Mouse (Mus musculus): ENCODE measurements around the gene Unc5c. TPM values are rescaled to one million over a fixed set of nuclear protein-coding genes. Genes with fewer than 3 reads are reported as not detected.

Unc5c gene
- not detected in 2 replicates for total RNA-seq (2015)
- not detected in 2 replicates for total RNA-seq (2017)

GRCm38 (mm10) chr3:141465104-141465705 is at the start of gene Unc5c:
Unc5c (plus strand) TSS chr3:141465216.
- peak; percentile 56 for ATAC-seq (replicated peaks; ENCODE audit: poor library complexity)

GRCm38 (mm10) chr3:141457475-141457874 is 7.5 kb upstream of the Unc5c start:
- ATAC-seq (replicated peaks; ENCODE audit: poor library complexity) = peak; percentile 70

GRCm38 (mm10) chr3:141462482-141462881 is 2.5 kb upstream of the Unc5c start:
- no peak for ATAC-seq (replicated peaks; ENCODE audit: poor library complexity)

DNA sequence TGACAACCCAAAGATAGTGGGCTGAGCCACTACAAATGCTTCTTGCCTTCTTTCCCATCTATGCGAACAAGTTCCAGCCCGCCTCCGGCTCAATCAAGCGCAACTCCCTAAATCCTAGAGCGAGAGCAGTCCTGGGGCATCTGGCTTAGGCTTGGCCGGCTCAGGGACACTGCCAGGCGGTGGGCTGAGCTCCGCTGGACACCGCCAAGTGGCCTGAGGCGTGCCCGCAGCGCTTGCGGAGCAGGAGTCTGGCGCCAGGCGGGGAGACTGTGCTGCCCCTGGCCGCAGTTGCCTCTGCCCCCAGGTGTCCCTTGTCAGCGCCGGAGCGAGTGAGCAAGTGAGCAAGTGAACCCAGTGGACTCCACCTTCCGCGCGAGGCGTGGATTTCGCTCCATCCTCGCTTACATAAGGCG is 319 bp upstream of the Unc5c start:
- no peak for ATAC-seq (replicated peaks; ENCODE audit: poor library complexity)

DNA sequence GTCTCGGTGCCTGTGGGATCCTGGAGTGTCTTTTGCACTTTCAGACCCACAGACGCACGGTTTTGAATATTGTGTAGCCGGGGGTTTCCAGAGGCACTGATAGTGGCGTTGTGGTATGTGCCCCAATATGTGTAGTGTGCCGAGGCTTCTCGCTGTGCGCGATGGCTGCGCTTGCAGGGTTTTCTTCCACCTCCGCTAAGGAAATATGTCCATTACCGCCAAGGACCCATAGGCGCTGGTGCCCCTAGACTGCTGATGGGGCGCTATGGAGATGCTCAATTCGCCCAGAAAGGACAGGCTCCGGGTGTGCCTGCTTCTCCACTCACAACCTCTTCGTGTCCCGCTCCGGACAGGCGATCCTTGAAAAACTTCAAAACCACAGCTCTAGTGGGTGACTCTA is 1.0 kb downstream of the Unc5c start:
- ATAC-seq (replicated peaks; ENCODE audit: poor library complexity) = peak; percentile 53

- no peak for ATAC-seq (replicated peaks; ENCODE audit: poor library complexity)
These were observed 1.8 kb downstream of the Unc5c start for GRCm38 (mm10) chr3:141466727-141467335.

GRCm38 (mm10) chr3:141469338-141469737 is 4.3 kb downstream of the Unc5c start:
- ATAC-seq (replicated peaks; ENCODE audit: poor library complexity) = no peak

GRCm38 (mm10) chr3:141473205-141473604 is 8.2 kb downstream of the Unc5c start:
- no peak for ATAC-seq (replicated peaks; ENCODE audit: poor library complexity)

- ATAC-seq (replicated peaks; ENCODE audit: poor library complexity) = no peak
These were observed 10.4 kb downstream of the Unc5c start for GRCm38 (mm10) chr3:141475389-141475788.

- ATAC-seq (replicated peaks; ENCODE audit: poor library complexity) = no peak
These were observed 10.9 kb downstream of the Unc5c start for GRCm38 (mm10) chr3:141475919-141476318.

DNA sequence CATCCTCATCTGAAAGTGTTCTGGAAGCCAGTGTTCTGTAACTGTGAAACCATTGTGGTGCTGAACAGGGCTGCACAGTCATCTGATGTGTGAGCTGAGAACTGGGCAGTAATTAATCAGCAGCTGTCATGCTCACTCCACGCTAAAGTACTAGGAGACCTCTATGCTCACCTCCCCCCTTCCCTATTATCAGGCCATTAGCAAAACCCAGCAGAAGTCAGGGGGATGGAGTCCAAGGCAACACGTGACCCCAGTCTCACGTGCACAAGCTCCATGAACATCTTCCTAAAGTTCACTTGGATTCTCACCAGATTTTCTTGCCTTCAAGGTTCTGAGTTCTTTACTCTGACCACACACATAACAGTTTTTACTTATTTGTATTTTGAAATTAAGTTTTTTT is 11.7 kb downstream of the Unc5c start:
- no peak for ATAC-seq (replicated peaks; ENCODE audit: poor library complexity)

GRCm38 (mm10) chr3:141482465-141482864 is 17.4 kb downstream of the Unc5c start:
- ATAC-seq (replicated peaks; ENCODE audit: poor library complexity) = no peak

- no peak for ATAC-seq (replicated peaks; ENCODE audit: poor library complexity)
These were observed 18.8 kb downstream of the Unc5c start for GRCm38 (mm10) chr3:141483665-141484431.

- ATAC-seq (replicated peaks; ENCODE audit: poor library complexity) = no peak
These were observed 20.2 kb downstream of the Unc5c start for GRCm38 (mm10) chr3:141485218-141485617.

- no peak for ATAC-seq (replicated peaks; ENCODE audit: poor library complexity)
These were observed 25.6 kb downstream of the Unc5c start for GRCm38 (mm10) chr3:141490647-141491046.

DNA sequence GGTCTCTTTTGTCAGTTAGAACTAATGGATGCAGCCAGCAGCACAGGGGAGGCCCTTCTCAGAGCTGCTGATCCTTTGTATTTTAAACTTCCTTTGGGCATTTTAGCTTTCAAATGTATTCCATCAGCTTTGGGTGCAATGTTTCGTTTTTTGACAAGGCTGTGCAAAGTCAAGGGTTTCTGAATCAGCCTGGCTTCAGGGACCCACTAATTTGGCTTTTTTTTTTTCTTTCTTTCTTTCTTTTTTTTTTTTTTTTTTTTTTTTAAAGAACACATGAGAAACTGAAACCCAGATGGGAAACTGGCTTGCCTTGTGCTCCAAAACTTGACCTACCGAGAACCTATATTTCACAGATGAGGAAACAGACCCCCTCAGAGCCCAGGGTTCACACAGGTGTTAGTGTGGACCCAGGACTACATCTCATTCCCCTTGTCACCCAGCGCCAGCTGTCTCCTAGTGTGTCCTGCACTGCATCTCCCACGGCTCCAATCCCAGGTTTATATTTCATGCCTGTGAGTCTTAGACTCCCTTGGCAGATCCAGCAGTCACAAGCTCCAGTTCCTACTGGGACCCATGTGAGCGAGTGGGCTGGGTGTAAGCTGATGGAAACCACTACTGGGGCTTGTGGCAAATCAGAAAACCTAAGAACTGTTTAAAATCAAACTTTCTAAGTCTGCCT is 26.4 kb downstream of the Unc5c start:
- peak; percentile 32 for ATAC-seq (replicated peaks; ENCODE audit: poor library complexity)

DNA sequence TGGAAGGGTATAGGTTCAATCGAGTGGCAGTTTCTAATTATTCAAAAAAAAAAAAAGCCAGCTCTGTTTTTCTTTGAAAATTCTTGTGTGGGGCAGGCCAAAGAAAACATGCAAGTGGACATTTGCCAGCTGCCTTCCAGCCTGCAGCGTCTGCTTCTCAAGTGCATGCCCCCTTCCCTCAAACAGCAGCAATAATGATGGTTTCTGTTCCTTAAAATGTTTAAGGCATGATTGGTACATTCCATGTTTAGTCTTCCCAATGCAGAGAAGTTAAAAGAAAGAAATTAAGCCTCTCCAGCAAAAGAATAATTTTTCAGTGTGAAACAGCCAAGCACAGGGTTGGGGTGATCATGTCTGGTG is 26.9 kb downstream of the Unc5c start:
- ATAC-seq (replicated peaks; ENCODE audit: poor library complexity) = peak; percentile 92

- peak; percentile 49 for ATAC-seq (replicated peaks; ENCODE audit: poor library complexity)
These were observed 28.0 kb downstream of the Unc5c start for GRCm38 (mm10) chr3:141493000-141493399.

GRCm38 (mm10) chr3:141498348-141499056 is 33.5 kb downstream of the Unc5c start:
- no peak for ATAC-seq (replicated peaks; ENCODE audit: poor library complexity)

- no peak for ATAC-seq (replicated peaks; ENCODE audit: poor library complexity)
These were observed 37.0 kb downstream of the Unc5c start for GRCm38 (mm10) chr3:141501845-141502505.

Measured in megakaryocyte progenitor cell, adult 5-6 weeks (primary cell).